Mouse (Mus musculus): ENCODE results near the gene Lmod3. TPM values are rescaled to one million over a fixed set of nuclear protein-coding genes. Genes with fewer than 3 reads are reported as not detected.

The Lmod3 gene
- polyA plus RNA-seq, 1 experiment from 2014 or later, result not detected

- 0 out of 2 replicates have a peak, but pooled peaks cover 2% of the 10 kb centered on the region for H3K9me3 ChIP-seq (ENCODE audit: control insufficient read depth, low read length)
- H3K4me3 ChIP-seq (ENCODE audit: low read length), result no peak overlapping the region
- H3K4me2 ChIP-seq (ENCODE audit: low read length), result no peak overlapping the region
- 93% methylated on average over 4 of the region's 4 CpGs for WGBS
- no peaks in the 10 kb centered on the region for H3K27me3 ChIP-seq (replicated peaks; ENCODE audit: control insufficient read depth, insufficient read depth, low read length)
- H3K4me1 ChIP-seq (ENCODE audit: control insufficient read depth, insufficient read depth, low read depth, low read length), result no peaks in the 10 kb centered on the region
- no peaks in the 10 kb centered on the region for H3K36me3 ChIP-seq (ENCODE audit: control insufficient read depth, insufficient read depth, low read length)
- ATAC-seq, result no peak
- no peak overlapping the region for H3K9ac ChIP-seq (ENCODE audit: low read depth, low read length)
- H3K27ac ChIP-seq (ENCODE audit: low read depth, low read length), result no peak overlapping the region
Observed at GRCm38 (mm10) chr6:97242522-97242921, 10.0 kb downstream of the Lmod3 start.

DNA sequence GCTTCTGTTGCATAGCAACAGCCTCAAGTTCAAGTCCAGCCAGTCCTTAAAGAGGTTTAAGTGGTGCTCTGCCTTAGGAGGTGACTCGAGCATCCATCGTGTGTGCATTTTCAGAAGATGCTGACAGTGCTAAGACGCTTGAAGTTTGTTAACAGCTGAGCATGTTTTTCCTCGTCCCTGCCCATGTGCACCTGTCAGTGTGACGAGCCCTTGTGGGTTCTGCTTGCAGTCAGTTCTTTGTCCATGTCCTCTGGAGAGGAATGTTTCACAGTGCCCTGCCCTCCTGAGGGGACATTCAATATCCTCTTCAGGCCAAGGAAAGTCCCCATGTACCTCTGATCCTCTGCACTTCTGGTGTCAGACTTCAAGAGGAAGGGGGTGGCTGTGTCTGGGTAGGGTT lies 12.5 kb downstream of the Lmod3 start:
- ATAC-seq, result no peak
- Histone ChIP-seq H3K4me3 (ENCODE audit: low read length) (no peak overlapping the region), H3K9me3 (ENCODE audit: control insufficient read depth, low read length) (peaks cover 2% of the 10 kb centered on the region; the same call in 1 of the 2 replicates), H3K27me3 (replicated peaks; ENCODE audit: control insufficient read depth, insufficient read depth, low read length) (no peaks in the 10 kb centered on the region), H3K27ac (ENCODE audit: low read depth, low read length) (no peak overlapping the region), H3K4me2 (ENCODE audit: low read length) (no peak overlapping the region), H3K4me1 (ENCODE audit: control insufficient read depth, insufficient read depth, low read depth, low read length) (no peaks in the 10 kb centered on the region), H3K9ac (ENCODE audit: low read depth, low read length) (no peak overlapping the region), H3K36me3 (ENCODE audit: control insufficient read depth, insufficient read depth, low read length) (no peaks in the 10 kb centered on the region)
- WGBS, result 86% methylated on average over 5 of the region's 5 CpGs

- no peak overlapping the region for H3K4me3 ChIP-seq (ENCODE audit: low read length)
- H3K4me2 ChIP-seq (ENCODE audit: low read length), result no peak overlapping the region
- 92% methylated on average over 6 of the region's 6 CpGs for WGBS
- ATAC-seq, result no peak
- H3K4me1 ChIP-seq (ENCODE audit: control insufficient read depth, insufficient read depth, low read depth, low read length), result no peaks in the 10 kb centered on the region
- H3K27me3 ChIP-seq (replicated peaks; ENCODE audit: control insufficient read depth, insufficient read depth, low read length), result no peaks in the 10 kb centered on the region
- no peak overlapping the region for H3K27ac ChIP-seq (ENCODE audit: low read depth, low read length)
- H3K9ac ChIP-seq (ENCODE audit: low read depth, low read length), result no peak overlapping the region
- H3K9me3 ChIP-seq (ENCODE audit: control insufficient read depth, low read length), result peaks cover 2% of the 10 kb centered on the region; the same call in 1 of the 2 replicates
- H3K36me3 ChIP-seq (ENCODE audit: control insufficient read depth, insufficient read depth, low read length), result no peaks in the 10 kb centered on the region
Observed at GRCm38 (mm10) chr6:97239360-97239759, 13.2 kb downstream of the Lmod3 start.

GRCm38 (mm10) chr6:97236088-97236487 lies 16.5 kb downstream of the Lmod3 start:
- Histone ChIP-seq H3K9ac (ENCODE audit: low read depth, low read length) (no peak overlapping the region), H3K27me3 (replicated peaks; ENCODE audit: control insufficient read depth, insufficient read depth, low read length) (no peaks in the 10 kb centered on the region), H3K36me3 (ENCODE audit: control insufficient read depth, insufficient read depth, low read length) (peaks cover 6% of the 10 kb centered on the region; the same call in 1 of the 2 replicates), H3K4me3 (ENCODE audit: low read length) (no peak overlapping the region), H3K4me2 (ENCODE audit: low read length) (no peak overlapping the region), H3K9me3 (ENCODE audit: control insufficient read depth, low read length) (peaks cover 2% of the 10 kb centered on the region; the same call in 1 of the 2 replicates), H3K27ac (ENCODE audit: low read depth, low read length) (no peak overlapping the region), H3K4me1 (ENCODE audit: control insufficient read depth, insufficient read depth, low read depth, low read length) (no peaks in the 10 kb centered on the region)
- no peak for ATAC-seq
- 94% methylated on average over 5 of the region's 5 CpGs for WGBS

- Histone ChIP-seq H3K9me3 (ENCODE audit: control insufficient read depth, low read length) (peaks cover 2% of the 10 kb centered on the region; the same call in 1 of the 2 replicates), H3K9ac (ENCODE audit: low read depth, low read length) (no peak overlapping the region), H3K4me1 (ENCODE audit: control insufficient read depth, insufficient read depth, low read depth, low read length) (no peaks in the 10 kb centered on the region), H3K27ac (ENCODE audit: low read depth, low read length) (no peak overlapping the region), H3K36me3 (ENCODE audit: control insufficient read depth, insufficient read depth, low read length) (peaks cover 9% of the 10 kb centered on the region; the same call in 1 of the 2 replicates), H3K27me3 (replicated peaks; ENCODE audit: control insufficient read depth, insufficient read depth, low read length) (no peaks in the 10 kb centered on the region), H3K4me3 (ENCODE audit: low read length) (no peak overlapping the region), H3K4me2 (ENCODE audit: low read length) (no peak overlapping the region)
- whole genome bisulfite sequencing, result 82% methylated on average over 7 of the region's 7 CpGs
- ATAC-seq, result no peak
Observed at GRCm38 (mm10) chr6:97234911-97235668, 17.5 kb downstream of the Lmod3 start.

DNA sequence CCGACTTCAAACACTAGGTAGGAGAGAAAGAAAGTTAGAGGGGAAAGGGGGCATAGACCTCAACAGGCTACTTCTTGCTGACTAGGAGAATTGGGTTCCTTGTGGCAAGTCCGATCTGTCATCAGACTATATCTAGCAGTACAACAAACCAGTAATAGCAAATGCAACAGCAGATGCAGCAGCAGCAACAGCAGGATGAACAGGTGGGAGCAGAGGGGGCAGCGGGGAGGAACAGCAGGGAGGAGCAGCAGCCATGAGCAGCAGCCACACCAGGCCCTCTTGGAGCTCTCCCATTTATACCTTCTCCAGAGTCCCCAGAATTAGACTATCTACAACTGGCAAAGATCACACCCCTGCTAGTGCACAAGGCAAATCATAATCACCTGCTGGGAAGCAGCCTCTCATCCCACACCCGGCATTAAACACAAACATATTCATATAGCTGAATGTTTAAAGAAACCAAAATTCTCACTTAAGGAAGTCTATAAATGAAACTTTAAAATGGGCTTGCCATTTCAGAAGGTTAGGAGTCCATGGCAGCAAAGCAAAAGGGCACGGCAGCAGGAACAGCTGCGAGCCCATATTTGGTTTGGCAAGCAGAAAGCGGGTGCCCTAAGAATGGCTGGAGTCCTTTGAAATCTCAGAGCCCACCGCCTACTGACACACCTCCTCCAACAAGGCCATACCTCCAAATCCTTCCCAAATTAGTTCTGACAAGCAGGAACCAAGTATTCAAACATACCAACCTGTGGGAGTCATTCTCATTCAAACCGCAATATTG lies 25.3 kb downstream of the Lmod3 start:
- H3K36me3 ChIP-seq (ENCODE audit: control insufficient read depth, insufficient read depth, low read length), result peaks cover 8% of the 10 kb centered on the region; the same call in 1 of the 2 replicates
- no peaks in the 10 kb centered on the region for H3K27me3 ChIP-seq (replicated peaks; ENCODE audit: control insufficient read depth, insufficient read depth, low read length)
- no peak overlapping the region for H3K4me3 ChIP-seq (ENCODE audit: low read length)
- H3K4me2 ChIP-seq (ENCODE audit: low read length), result no peak overlapping the region
- no peaks in the 10 kb centered on the region for H3K4me1 ChIP-seq (ENCODE audit: control insufficient read depth, insufficient read depth, low read depth, low read length)
- H3K9ac ChIP-seq (ENCODE audit: low read depth, low read length), result no peak overlapping the region
- no peak for ATAC-seq
- 94% methylated on average over 9 of the region's 9 CpGs for WGBS
- H3K9me3 ChIP-seq (ENCODE audit: control insufficient read depth, low read length), result no peaks in the 10 kb centered on the region
- H3K27ac ChIP-seq (ENCODE audit: low read depth, low read length), result no peak overlapping the region

DNA sequence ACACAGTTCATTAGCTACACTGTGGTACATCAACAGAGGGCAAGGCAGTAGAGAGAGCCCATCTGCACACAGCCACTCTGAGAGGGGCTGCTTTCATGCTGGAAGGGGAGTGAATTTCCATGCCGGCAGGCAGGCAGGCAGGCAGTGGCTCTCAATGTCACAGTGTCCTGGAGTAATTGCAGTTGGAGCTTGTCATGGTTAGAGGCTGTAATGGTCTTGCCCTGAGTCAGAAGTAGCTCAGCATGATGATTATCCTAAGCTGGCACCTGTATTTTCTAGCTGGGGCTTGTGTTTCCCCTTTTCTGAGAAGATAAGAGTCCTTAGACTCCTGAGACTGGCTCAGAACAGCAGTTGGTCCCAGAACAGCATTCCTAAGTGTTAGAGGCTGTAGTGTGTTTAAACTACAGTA lies 26.5 kb downstream of the Lmod3 start:
- Histone ChIP-seq H3K4me1 (ENCODE audit: control insufficient read depth, insufficient read depth, low read depth, low read length) (peaks cover 4% of the 10 kb centered on the region), H3K27ac (ENCODE audit: low read depth, low read length) (no peak overlapping the region), H3K27me3 (replicated peaks; ENCODE audit: control insufficient read depth, insufficient read depth, low read length) (no peaks in the 10 kb centered on the region), H3K9ac (ENCODE audit: low read depth, low read length) (no peak overlapping the region), H3K4me3 (ENCODE audit: low read length) (no peak overlapping the region), H3K36me3 (ENCODE audit: control insufficient read depth, insufficient read depth, low read length) (peaks cover 5% of the 10 kb centered on the region; the same call in 1 of the 2 replicates), H3K9me3 (ENCODE audit: control insufficient read depth, low read length) (no peaks in the 10 kb centered on the region), H3K4me2 (ENCODE audit: low read length) (no peak overlapping the region)
- WGBS, result 13% methylated on average over 1 of the region's 1 CpGs
- peak; percentile 71; the same call in 1 of the 2 replicates for ATAC-seq

GRCm38 (mm10) chr6:97224505-97224904 lies 28.1 kb downstream of the Lmod3 start:
- Histone ChIP-seq H3K9ac (ENCODE audit: low read depth, low read length) (no peak overlapping the region), H3K4me3 (ENCODE audit: low read length) (no peak overlapping the region), H3K27ac (ENCODE audit: low read depth, low read length) (no peak overlapping the region), H3K4me1 (ENCODE audit: control insufficient read depth, insufficient read depth, low read depth, low read length) (peaks cover 6% of the 10 kb centered on the region), H3K9me3 (ENCODE audit: control insufficient read depth, low read length) (no peaks in the 10 kb centered on the region), H3K4me2 (ENCODE audit: low read length) (no peak overlapping the region), H3K27me3 (replicated peaks; ENCODE audit: control insufficient read depth, insufficient read depth, low read length) (no peaks in the 10 kb centered on the region), H3K36me3 (ENCODE audit: control insufficient read depth, insufficient read depth, low read length) (no peaks in the 10 kb centered on the region)
- WGBS, result 95% methylated on average over 8 of the region's 8 CpGs
- no peak for ATAC-seq

DNA sequence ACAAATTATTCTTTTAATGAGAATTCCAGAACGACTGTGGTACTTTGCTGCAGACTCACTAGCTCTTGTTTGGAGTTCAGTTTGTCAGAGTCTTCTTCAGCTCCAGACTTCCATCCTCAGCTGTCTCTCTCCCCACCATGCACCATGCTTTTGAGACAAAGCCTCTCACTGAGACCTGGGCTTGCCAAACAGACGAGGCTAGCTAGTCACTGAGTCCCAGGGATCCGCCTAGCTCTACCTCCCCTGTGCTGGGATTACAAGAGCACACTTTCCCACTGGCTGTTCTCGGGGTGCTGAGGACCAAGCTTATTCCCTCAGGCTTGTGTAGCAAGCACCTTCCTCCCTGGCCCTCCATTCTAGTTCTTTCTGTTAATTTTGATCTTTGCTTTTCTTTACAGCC lies 29.0 kb downstream of the Lmod3 start:
- Histone ChIP-seq H3K4me3 (ENCODE audit: low read length) (no peak overlapping the region), H3K9ac (ENCODE audit: low read depth, low read length) (no peak overlapping the region), H3K36me3 (ENCODE audit: control insufficient read depth, insufficient read depth, low read length) (no peaks in the 10 kb centered on the region), H3K4me1 (ENCODE audit: control insufficient read depth, insufficient read depth, low read depth, low read length) (peaks cover 6% of the 10 kb centered on the region), H3K4me2 (ENCODE audit: low read length) (no peak overlapping the region), H3K27me3 (replicated peaks; ENCODE audit: control insufficient read depth, insufficient read depth, low read length) (no peaks in the 10 kb centered on the region), H3K9me3 (ENCODE audit: control insufficient read depth, low read length) (no peaks in the 10 kb centered on the region), H3K27ac (ENCODE audit: low read depth, low read length) (no peak overlapping the region)
- 72% methylated on average over 4 of the region's 4 CpGs for WGBS
- no peak for ATAC-seq

All from hindbrain, embryonic 16.5 days (tissue).